Mouse (Mus musculus) heart, adult 18-20 months (tissue): Measurements from ENCODE around the gene Afg3l1. TPM values are rescaled to one million over a fixed set of nuclear protein-coding genes. Genes with fewer than 3 reads are reported as not detected.
A peak's percentile ranks its signal among the peaks of the same experiment; 100 is the strongest.
"Not testable (repeated sequence)": the region's sequence is repeated elsewhere in the genome, so short reads cannot be mapped to it uniquely, and the experiment has no call there.

Source experiments
- DNase-seq, 2 experiments: peaks; one replicate each; pipeline ENCODE4 v3.0.0; 2021 to 2022; ENCODE audit warnings: mixed read lengths in 1 of 2
- total RNA-seq, 2 experiments: library from RNA; stranded (reverse); gene quantifications; 2 replicates each; pipeline ENCODE4 v1.2.3; 2021

The Afg3l1 gene
- total RNA-seq, 2 experiments from 2014 or later = 72.1 to 72.9 TPM

DNA sequence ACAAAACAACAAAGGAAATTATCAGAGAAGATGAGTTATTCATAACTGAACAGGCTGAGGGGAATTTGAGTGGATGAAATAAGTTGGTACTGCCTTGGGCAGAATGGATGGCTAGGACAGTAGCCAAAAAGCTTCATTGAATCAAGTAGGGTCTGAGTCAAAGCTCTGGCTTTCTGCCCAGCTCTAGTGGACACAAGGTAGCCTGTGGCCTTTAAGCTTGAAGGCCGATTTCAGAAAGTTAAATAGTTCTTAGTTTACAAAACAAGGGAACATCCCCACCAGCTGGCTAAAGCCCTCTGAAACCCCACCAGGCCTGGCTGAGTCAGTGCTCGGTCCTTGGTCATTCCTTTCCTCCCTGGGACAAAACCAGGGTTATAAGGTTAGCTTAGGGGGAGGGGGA lies 38.9 kb downstream of the Afg3l1 start:
- no peak for DNase-seq

DNA sequence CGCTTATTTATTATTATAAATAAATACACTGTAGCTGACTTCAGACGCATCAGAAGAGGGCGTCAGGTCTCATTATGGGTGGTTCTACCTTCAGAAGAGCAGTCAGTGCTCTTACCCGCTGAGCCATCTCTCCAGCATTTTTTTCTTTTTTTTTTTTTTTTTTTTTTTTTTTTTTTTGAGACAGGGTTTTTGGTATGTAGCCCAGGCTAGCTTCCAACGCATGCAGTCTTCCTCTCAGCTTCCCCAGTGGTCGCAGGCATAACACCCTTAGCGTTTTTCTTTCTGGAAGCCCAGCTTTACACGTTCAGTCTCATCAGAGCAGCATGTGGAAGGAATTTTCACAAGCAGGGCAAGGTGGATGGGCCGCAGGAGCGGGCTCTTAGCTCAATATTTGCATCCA lies 40.5 kb downstream of the Afg3l1 start:
- DNase-seq = no peak

DNA sequence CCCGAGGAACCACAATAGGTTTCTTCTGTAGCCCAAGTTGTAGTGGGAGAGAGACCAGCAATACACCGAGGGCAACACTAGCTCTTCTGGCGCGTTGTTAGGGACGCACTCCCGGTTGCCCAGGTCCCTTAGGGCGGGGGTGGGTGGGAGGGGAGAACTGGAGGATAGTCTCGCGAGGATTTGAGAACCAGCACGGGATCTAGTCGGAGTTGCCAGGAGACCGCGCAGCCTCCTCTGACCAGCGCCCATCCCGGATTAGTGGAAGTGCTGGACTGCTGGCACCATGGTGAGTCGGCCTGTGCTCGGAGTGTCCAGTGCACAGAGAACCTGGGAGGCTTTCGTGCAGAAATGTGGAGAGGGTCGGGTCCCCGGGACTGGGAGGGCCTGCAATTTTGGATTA lies 41.0 kb downstream of the Afg3l1 start, which contains the start of gene Gas8:
TSS of gene Gas8 (plus strand) at position 168 of the 400 bp plus-strand sequence.
- peak; percentile 91 to 94 for DNase-seq

DNA sequence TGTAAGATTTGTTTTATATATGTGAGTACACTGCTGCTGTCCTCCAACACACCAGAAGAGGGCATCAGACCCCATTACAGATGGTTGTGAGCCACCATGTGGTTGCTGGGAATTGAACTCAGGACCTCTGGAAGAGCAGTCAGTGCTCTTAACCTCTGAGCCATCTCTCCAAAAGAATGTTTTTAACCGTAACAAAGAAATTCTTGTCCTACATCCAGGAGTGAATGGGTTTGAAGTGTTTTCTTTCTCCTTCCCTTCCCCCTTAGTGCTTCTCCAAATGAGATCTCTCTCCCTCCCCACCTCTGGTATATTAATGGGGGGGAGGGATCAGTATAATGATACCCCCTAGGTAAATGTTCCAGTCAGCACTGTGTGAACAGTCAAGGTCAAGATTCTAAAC lies 42.3 kb downstream of the Afg3l1 start:
- DNase-seq = not testable (repeated sequence)

DNA sequence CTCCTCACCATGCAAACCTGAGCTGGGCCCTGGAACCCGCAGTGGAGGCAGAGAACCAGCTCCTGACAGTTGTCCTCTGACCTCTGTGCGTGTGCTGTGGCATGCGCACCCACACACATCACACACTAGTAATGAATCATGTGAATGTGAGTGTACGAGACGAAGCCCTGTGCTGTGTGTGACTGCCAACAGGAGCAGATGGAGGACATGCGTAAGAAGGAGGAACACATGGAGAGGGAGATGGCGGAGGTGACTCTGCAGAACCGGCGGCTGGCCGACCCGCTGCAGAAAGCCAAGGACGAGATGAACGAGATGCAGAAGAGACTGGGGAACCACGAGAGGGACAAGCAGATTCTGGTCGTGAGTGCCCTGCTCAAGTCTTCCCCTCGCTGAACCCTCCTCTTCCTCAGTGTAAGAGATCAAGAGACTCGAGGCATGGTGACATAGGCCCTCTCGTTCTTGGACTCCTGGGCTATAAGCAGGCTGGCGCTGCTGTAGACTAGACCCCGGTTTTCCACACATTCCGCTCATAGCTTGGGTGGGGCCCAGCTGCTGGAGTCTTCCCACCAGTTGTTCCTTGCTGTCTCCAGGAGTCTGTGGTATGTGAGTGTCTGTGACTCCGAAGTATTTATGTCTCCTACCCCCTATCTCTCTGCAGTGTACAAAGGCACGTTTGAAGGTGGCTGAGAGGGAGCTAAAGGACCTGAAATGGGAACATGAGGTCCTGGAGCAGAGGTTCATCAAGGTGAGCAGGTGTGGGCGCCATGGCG lies 50.2 kb downstream of the Afg3l1 start:
- DNase-seq = no peak

DNA sequence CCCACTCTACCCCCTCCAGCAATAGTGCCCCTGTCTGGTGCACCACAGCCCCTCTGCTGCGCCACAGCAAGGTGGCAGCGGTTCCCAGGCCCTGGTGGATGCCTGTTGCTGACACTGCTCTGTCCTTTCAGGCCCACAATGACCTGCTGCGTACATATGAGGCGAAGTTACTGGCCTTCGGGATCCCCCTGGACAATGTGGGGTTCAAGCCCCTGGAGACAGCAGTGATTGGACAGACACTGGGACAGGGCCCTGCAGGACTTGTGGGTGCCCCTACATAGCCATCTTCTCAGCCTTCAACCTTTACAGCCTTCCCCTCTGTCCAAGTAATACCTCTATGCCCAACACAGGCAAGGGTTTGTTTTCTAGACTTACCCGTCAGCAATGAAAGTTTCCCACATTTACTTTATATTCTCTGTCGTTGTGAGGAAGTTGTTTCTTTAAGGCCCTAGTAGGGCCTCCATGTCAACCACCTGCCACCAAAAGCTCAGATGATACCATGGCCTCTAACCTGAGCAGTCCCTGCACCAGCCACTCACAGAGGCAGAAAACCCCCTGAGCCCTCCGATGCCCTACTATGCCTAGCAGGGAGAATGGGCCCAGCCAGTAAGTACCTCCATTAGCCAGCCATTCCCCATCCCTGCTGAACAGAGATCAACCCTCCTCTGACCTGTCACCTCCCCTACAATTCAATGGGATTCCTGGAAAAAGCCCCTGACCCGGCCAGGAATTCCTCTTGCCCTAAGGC lies 58.7 kb downstream of the Afg3l1 start:
- no peak for DNase-seq

DNA sequence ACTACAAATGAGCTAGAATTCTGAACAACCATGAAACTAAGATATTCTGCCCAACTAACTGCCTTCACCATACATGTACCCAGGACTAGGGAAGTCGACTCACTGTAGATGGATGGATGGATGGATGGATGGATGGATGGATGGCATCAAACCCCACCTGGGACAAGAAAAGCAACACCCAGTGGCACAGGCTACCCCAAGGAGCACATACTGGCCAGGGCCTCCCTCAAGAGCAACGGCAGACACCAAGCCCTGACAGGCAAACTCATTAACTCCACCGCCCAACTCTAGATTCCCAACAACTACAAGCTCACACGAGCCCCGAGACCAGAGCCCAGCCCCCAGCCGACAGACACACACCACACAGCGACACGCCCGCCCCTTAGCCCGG lies 59.3 kb downstream of the Afg3l1 start:
- DNase-seq = no peak

DNA sequence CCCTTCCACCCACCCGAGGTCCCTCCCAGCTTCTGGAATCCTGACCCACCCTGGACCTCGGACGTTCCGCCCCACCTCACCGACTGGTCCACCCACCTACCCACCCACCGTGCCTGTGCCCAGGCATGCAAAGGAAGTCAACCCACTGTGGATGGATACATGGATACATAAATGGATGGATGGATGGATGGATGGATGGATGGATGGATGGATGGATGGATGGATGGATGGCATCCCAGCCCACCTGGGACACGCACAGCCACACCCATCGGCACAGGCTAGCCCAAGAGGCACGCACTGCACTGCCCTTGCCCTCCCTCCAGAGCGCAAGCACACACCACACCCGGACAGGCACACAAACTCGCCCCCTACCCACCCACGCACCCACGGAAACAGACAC lies 59.9 kb downstream of the Afg3l1 start:
- DNase-seq = peak in 1 of 2 experiments; percentile 40

Other genes with a start within 250 kb of the Afg3l1 start
- gene Spata2l, start 241.7 kb upstream of the Afg3l1 start, total RNA-seq = 1 to 10 TPM; 7.0 to 7.9 TPM
- 10 to 100 TPM; 10.3 to 13.4 TPM for gene Zfp276, start 223.7 kb upstream of the Afg3l1 start, total RNA-seq
- 10 to 100 TPM; 27.8 to 31.5 TPM for gene Vps9d1, start 223.6 kb upstream of the Afg3l1 start, total RNA-seq
- 1 to 10 TPM; 4.5 to 8.4 TPM for gene Fanca, start 159.3 kb upstream of the Afg3l1 start, total RNA-seq
- gene Spire2, start 145.2 kb upstream of the Afg3l1 start, total RNA-seq = under 1 TPM in 1 of 2 experiments, not detected in 1; 0.31 TPM
- gene Tcf25, start 104.2 kb upstream of the Afg3l1 start, total RNA-seq = 100 to 1,000 TPM; 129 to 152 TPM
- gene Mc1r, start 70.8 kb upstream of the Afg3l1 start, total RNA-seq = not detected
- gene Tubb3, start 66.5 kb upstream of the Afg3l1 start, total RNA-seq = under 1 TPM; 0.22 to 0.26 TPM
- 10 to 100 TPM; 64.5 to 64.6 TPM for gene Def8, start 54.4 kb upstream of the Afg3l1 start, total RNA-seq
- gene Dbndd1, start 37.6 kb downstream of the Afg3l1 start, total RNA-seq = not detected
- gene Gas8, start 40.9 kb downstream of the Afg3l1 start, total RNA-seq = 1 to 10 TPM; 3.2 to 4.0 TPM
- gene Rhou, start 176.0 kb downstream of the Afg3l1 start, total RNA-seq = 1 to 10 TPM; 6.3 to 8.9 TPM